Mouse (Mus musculus): ENCODE measurements around the gene Vwa8. TPM values are rescaled to one million over a fixed set of nuclear protein-coding genes. Genes with fewer than 3 reads are reported as not detected.

Gene Vwa8
- polyA plus RNA-seq (2015; fragmentation: Nextera tagmentation; extraction: Ambion mirVana), result 5.0 and 5.7 TPM in 2 replicates

- no peaks in the 10 kb centered on the region for H3K27me3 ChIP-seq
- peak within 1 kb of the TSS; percentile 88 for H3K9ac ChIP-seq (replicated peaks)
- H3K9me3 ChIP-seq, result no peaks in the 10 kb centered on the region
- peak within 1 kb of the TSS; percentile 78 for H3K27ac ChIP-seq
- peak within 1 kb of the TSS; percentile 65 for H3K4me2 ChIP-seq (replicated peaks)
- H3K4me3 ChIP-seq (replicated peaks), result peak within 1 kb of the TSS; percentile 72
- ATAC-seq, result peak; percentile 96
- WGBS, result 2% methylated on average over 61 of the region's 61 CpGs
- H3K4me1 ChIP-seq (replicated peaks), result peaks cover 13% of the 10 kb centered on the region
- H3K36me3 ChIP-seq, result no peaks in the 10 kb centered on the region
These were observed at the start of gene Vwa8 for GRCm38 (mm10) chr14:78848941-78849911. Gene Vwa8, plus strand, starts transcription at chr14:78849052.

DNA sequence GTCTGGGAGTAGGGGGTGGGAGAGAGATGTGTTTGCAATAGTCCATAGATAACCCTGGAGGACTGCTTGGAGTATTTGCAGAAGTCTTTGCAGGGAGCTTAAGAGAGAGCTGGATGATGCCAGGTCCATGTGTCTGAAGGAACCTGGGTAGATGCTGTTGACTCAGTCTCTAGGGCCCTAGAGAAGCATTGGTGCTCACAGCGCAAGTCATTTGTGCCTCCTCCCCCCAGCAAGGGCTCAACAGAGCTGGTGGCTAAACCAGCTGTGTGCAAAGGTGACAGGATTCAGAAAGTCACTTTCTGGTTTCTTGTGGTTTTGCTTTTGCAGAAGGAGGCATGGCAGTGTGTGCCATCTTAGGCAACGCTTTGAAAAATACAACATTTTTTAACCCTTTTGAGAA lies 46.5 kb upstream of the Vwa8 start:
- Histone ChIP-seq H3K36me3 (no peaks in the 10 kb centered on the region), H3K9ac (replicated peaks) (no peak overlapping the region), H3K4me1 (replicated peaks) (0 out of 2 replicates have a peak, but pooled peaks cover 7% of the 10 kb centered on the region), H3K4me3 (replicated peaks) (no peak overlapping the region), H3K27ac (no peak overlapping the region), H3K9me3 (no peaks in the 10 kb centered on the region), H3K27me3 (no peaks in the 10 kb centered on the region), H3K4me2 (replicated peaks) (no peak overlapping the region)
- 91% methylated on average over 2 of the region's 2 CpGs for WGBS
- no peak for ATAC-seq

GRCm38 (mm10) chr14:78803924-78804323 lies 44.9 kb upstream of the Vwa8 start:
- ATAC-seq, result no peak
- Histone ChIP-seq H3K27ac (no peak overlapping the region), H3K4me3 (replicated peaks) (no peak overlapping the region), H3K4me2 (replicated peaks) (no peak overlapping the region), H3K9me3 (no peaks in the 10 kb centered on the region), H3K9ac (replicated peaks) (no peak overlapping the region), H3K4me1 (replicated peaks) (0 out of 2 replicates have a peak, but pooled peaks cover 1% of the 10 kb centered on the region), H3K27me3 (no peaks in the 10 kb centered on the region), H3K36me3 (no peaks in the 10 kb centered on the region)
- WGBS, result 85% methylated on average over 6 of the region's 6 CpGs

GRCm38 (mm10) chr14:78812896-78813295 lies 36.0 kb upstream of the Vwa8 start:
- Histone ChIP-seq H3K9ac (replicated peaks) (no peak overlapping the region), H3K36me3 (no peaks in the 10 kb centered on the region), H3K9me3 (peaks cover 6% of the 10 kb centered on the region), H3K27me3 (no peaks in the 10 kb centered on the region), H3K4me2 (replicated peaks) (no peak overlapping the region), H3K4me3 (replicated peaks) (no peak overlapping the region), H3K4me1 (replicated peaks) (no peaks in the 10 kb centered on the region), H3K27ac (no peak overlapping the region)
- 98% methylated on average over 2 of the region's 2 CpGs for WGBS
- no peak for ATAC-seq

DNA sequence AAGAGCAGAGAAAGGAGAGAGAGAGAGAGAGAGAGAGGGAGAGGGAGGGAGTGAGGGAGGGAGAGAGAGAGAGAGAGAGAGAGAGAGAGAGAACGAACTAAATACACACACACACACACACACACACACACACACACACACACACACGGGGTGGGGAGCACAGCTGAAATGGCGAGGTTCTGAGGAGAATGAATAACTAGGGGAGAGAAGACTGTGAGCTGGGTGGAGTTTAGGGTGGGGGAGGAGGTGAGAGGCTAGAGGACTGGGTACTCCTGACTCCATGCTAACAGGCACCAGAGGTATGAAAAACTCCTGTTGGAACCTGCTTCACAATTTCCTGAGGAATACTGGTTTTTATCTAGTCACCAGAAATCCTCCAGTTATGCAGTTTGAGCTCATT lies 32.4 kb upstream of the Vwa8 start:
- Histone ChIP-seq H3K27ac (no peak overlapping the region), H3K9ac (replicated peaks) (no peak overlapping the region), H3K9me3 (peaks cover 6% of the 10 kb centered on the region), H3K36me3 (no peaks in the 10 kb centered on the region), H3K4me3 (replicated peaks) (no peak overlapping the region), H3K4me1 (replicated peaks) (no peaks in the 10 kb centered on the region), H3K4me2 (replicated peaks) (no peak overlapping the region), H3K27me3 (no peaks in the 10 kb centered on the region)
- ATAC-seq, result no peak
- 13% methylated on average over 2 of the region's 3 CpGs for WGBS

DNA sequence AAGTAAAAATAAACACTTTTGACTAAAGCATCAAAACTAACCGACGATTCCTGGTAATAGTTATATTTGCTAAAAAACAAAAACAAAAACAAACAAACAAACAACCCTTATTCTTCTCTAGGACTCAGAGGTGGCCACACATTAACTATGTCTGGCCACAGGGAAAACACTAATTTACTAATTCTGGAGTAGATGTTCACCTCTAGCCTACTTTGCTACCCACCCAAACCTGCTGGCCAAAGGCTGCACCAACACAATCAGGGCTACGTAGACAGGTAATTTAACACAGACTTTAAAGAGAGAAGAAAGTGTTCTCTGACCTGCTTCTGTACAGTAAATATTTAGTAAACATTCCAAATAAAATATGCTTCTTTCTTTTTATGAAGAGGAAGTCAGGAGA lies 31.2 kb upstream of the Vwa8 start:
- H3K27ac ChIP-seq, result no peak overlapping the region
- no peak overlapping the region for H3K9ac ChIP-seq (replicated peaks)
- H3K4me2 ChIP-seq (replicated peaks), result no peak overlapping the region
- no peak overlapping the region for H3K4me3 ChIP-seq (replicated peaks)
- H3K9me3 ChIP-seq, result peaks cover 6% of the 10 kb centered on the region
- WGBS, result 93% methylated on average over 3 of the region's 3 CpGs
- no peaks in the 10 kb centered on the region for H3K4me1 ChIP-seq (replicated peaks)
- ATAC-seq, result no peak
- H3K36me3 ChIP-seq, result no peaks in the 10 kb centered on the region
- no peaks in the 10 kb centered on the region for H3K27me3 ChIP-seq

DNA sequence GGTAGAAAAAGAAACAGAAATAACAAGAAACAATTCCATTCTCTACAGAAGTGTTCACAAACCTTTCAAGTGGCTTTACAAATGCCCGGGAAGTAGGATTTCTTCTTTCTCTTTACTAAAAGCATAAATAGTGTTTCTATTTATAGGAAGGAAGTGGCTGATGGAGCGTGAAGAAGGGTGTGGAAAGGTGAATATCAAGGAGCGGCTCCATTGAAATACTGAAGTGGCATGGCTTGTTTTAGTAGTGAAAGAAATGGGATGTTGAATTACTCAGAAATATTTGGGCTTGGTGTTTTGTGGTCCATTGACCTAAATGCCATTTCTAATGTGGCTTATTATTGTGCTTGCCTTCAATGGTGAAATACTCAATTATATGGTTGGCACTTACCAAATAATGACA lies 30.4 kb upstream of the Vwa8 start:
- Histone ChIP-seq H3K36me3 (no peaks in the 10 kb centered on the region), H3K4me1 (replicated peaks) (no peaks in the 10 kb centered on the region), H3K9ac (replicated peaks) (no peak overlapping the region), H3K27me3 (no peaks in the 10 kb centered on the region), H3K4me3 (replicated peaks) (no peak overlapping the region), H3K27ac (no peak overlapping the region), H3K9me3 (peaks cover 6% of the 10 kb centered on the region), H3K4me2 (replicated peaks) (no peak overlapping the region)
- WGBS, result 77% methylated on average over 3 of the region's 3 CpGs
- no peak for ATAC-seq

DNA sequence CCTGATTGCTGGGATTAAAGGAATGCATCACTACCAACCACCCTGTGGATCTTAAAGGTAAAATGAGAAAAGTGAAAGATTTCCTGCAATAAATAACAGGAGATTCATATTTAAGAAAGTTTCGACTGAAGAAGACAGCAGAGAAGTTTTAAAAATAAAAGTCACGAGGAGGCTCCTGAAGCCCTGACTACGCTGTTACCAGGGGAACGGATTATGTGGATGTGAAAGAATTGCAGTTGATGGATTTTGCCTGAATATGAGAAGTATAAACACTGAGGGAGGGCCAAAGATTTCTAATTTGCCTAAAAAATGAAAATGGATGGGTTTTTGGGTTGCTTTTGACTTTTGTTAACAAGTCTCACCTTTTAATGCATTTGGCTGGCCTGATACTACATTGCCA lies 24.8 kb upstream of the Vwa8 start:
- no peak overlapping the region for H3K27ac ChIP-seq
- H3K27me3 ChIP-seq, result no peaks in the 10 kb centered on the region
- no peaks in the 10 kb centered on the region for H3K36me3 ChIP-seq
- no peak overlapping the region for H3K4me3 ChIP-seq (replicated peaks)
- no peaks in the 10 kb centered on the region for H3K9me3 ChIP-seq
- H3K9ac ChIP-seq (replicated peaks), result no peak overlapping the region
- H3K4me2 ChIP-seq (replicated peaks), result no peak overlapping the region
- no peaks in the 10 kb centered on the region for H3K4me1 ChIP-seq (replicated peaks)
- no peak for ATAC-seq
- WGBS, result 83% methylated on average over 4 of the region's 4 CpGs

GRCm38 (mm10) chr14:78824507-78824906 lies 24.3 kb upstream of the Vwa8 start:
- Histone ChIP-seq H3K36me3 (no peaks in the 10 kb centered on the region), H3K9me3 (no peaks in the 10 kb centered on the region), H3K4me3 (replicated peaks) (no peak overlapping the region), H3K27me3 (no peaks in the 10 kb centered on the region), H3K4me2 (replicated peaks) (no peak overlapping the region), H3K9ac (replicated peaks) (no peak overlapping the region), H3K27ac (no peak overlapping the region), H3K4me1 (replicated peaks) (no peaks in the 10 kb centered on the region)
- WGBS, result 69% methylated on average over 4 of the region's 4 CpGs
- no peak for ATAC-seq

DNA sequence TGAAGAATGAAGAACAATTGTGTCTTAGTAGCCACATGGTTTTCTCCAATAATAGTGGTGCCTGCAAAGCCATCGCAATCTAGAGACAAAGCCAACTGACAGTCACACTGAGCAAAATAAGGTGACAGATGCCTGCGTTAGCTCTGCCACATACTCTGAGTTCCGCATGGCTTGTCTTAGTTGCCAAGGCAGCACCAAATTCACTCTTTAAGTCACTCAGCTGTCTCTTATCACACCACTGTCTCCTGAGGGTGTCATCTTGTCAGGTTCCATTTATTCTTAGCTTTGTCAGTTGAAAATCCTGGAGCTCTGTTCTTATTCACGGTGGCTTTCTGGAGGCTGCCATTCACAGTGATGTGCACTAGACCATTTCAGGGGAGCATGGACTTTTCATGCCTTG lies 17.7 kb upstream of the Vwa8 start:
- ATAC-seq, result no peak
- WGBS, result 56% methylated on average over 4 of the region's 4 CpGs
- Histone ChIP-seq H3K36me3 (no peaks in the 10 kb centered on the region), H3K9ac (replicated peaks) (no peak overlapping the region), H3K4me1 (replicated peaks) (no peaks in the 10 kb centered on the region), H3K4me3 (replicated peaks) (no peak overlapping the region), H3K27ac (no peak overlapping the region), H3K27me3 (no peaks in the 10 kb centered on the region), H3K9me3 (no peaks in the 10 kb centered on the region), H3K4me2 (replicated peaks) (no peak overlapping the region)

GRCm38 (mm10) chr14:78847948-78848347 lies 904 bp upstream of the Vwa8 start:
- Histone ChIP-seq H3K9ac (replicated peaks) (no peak overlapping the region), H3K4me1 (replicated peaks) (peaks cover 13% of the 10 kb centered on the region), H3K4me2 (replicated peaks) (no peak overlapping the region), H3K9me3 (no peaks in the 10 kb centered on the region), H3K27me3 (no peaks in the 10 kb centered on the region), H3K36me3 (no peaks in the 10 kb centered on the region), H3K4me3 (replicated peaks) (no peak overlapping the region), H3K27ac (no peak overlapping the region)
- no peak for ATAC-seq
- WGBS, result 93% methylated on average over 1 of the region's 1 CpGs

GRCm38 (mm10) chr14:78848477-78848876 lies 375 bp upstream of the Vwa8 start:
- ATAC-seq, result no peak; the same call in 1 of the 2 replicates
- 17% methylated on average over 3 of the region's 3 CpGs for WGBS

More at GRCm38 (mm10) chr14:78848477-78848876, 375 bp upstream of the Vwa8 start:
- H3K36me3 ChIP-seq, result no peaks in the 10 kb centered on the region
- H3K27me3 ChIP-seq, result no peaks in the 10 kb centered on the region
- peak overlapping the region; percentile 78; the same call in 1 of the 2 replicates for H3K27ac ChIP-seq
- H3K4me1 ChIP-seq (replicated peaks), result peaks cover 13% of the 10 kb centered on the region
- no peaks in the 10 kb centered on the region for H3K9me3 ChIP-seq
- peak overlapping the region; percentile 88 for H3K9ac ChIP-seq (replicated peaks)
- H3K4me2 ChIP-seq (replicated peaks), result peak overlapping the region; percentile 65
- peak overlapping the region; percentile 72 for H3K4me3 ChIP-seq (replicated peaks)

Measured in midbrain, embryonic 13.5 days (tissue).